Mouse (Mus musculus) granulocyte monocyte progenitor cell, adult 5-6 weeks (primary cell): ENCODE data around the gene Dlg3. TPM values are rescaled to one million over a fixed set of nuclear protein-coding genes. Genes with fewer than 3 reads are reported as not detected.

Source experiments
- ATAC-seq: replicated peaks from 2 replicates; pipeline ENCODE4 v1.8.0; 2016; ENCODE audit warnings: mild to moderate bottlenecking, moderate TSS enrichment, inconsistent platforms; ENCODE audit not compliant: poor library complexity, severe bottlenecking
- total RNA-seq, 2 experiments: library from RNA; stranded (forward) in 1 of 2; stranded (reverse) in 1 of 2; fragments of 200-712, 200-1000 nt in 1 of 2; fragments of >200 nt in 1 of 2; fragmentation: Nextera tagmentation in 1 of 2; gene quantifications; 2 replicates each; pipeline ENCODE4 v1.2.3; 2014 to 2017

The Dlg3 gene
- total RNA-seq (2014; fragmentation: Nextera tagmentation) (3.3 and 6.3 TPM in 2 replicates), total RNA-seq (2017) (2.7 and 4.1 TPM in 2 replicates)

DNA sequence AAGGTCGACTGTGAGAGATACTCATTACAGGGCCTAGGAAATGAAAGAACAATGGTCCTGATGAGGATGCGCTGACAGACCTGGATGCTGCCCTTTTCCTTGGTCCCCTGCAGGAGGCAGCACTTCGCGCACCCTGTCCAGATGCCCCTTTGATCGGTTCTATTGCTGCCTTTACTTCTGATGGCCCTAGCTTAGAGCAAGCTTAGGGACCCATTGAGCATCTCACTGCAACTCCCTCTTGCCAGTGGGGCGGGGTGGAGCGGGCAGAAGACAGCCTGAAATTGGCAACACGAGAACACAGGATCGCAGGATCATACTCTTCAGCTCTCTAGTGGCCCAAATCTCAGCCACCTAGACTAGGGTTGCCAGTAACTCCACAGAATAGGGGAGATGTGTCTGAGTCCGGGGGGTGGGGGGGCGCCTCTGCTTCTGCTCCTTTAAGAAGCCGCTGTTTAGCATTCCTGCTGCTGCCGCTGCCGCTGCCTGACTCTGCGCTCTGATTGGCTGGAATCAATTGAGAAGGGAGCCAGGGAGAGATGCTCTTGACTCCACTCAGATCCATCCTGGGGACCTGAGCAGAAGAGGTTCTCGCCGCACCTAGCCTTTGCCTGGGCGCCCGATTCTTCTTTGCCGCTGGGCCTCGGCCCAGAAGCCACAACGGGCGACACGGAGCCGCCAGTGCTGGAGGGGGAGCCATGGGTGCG, at the start of gene Dlg3:
TSS of gene Dlg3 (plus strand) at position 542 of the 704 bp plus-strand sequence.
- ATAC-seq: peak; percentile 65

DNA sequence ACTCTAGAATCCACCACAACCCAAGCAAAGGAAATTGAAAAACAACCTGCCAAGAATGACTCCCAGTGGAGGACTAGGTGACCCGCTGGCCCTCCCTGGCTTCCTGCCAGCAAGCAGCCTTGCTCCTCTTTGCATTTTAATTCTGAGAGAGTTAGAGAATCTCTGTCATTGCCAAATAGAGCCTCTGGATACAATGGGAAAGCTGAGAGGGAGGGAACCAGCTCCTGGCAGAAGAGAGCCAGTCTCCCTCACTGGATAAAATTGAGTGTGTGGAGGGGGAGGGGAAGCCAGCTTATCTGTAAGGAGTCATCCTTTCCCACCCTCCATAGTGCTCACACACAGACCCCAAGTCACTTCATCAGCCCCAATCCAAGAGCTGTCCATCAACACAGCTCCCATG, 38.6 kb upstream of the Dlg3 start:
- no peak for ATAC-seq

DNA sequence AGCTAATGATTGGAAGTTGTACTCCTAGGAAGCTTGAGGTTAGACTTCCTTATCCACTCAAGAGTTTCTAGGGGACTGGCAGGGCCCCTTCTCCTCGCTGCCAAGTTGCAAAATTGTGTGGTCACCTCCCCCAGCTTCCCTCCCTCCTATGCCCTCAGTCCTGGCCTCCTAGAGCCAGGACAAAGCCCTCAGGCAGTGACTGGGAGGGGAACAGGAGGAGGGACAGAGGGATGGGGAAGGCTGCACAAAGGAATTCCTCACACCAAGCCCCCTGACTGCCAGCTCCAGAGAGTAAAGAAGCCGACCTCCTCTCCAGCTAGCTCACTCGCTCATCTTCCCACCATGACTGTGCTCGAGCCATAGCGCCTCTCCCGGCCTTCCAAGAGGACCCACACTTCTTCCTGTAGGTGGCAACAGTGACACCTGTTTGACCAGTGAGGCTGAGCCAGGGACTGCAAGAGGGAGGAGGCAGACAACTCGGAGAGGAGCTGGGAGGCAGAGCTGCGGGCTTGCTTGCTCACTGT, 37.8 kb upstream of the Dlg3 start, which contains the start of gene Gdpd2:
TSS of gene Gdpd2 (plus strand) at position 209 of the 524 bp plus-strand sequence.
- ATAC-seq: peak; percentile 98

DNA sequence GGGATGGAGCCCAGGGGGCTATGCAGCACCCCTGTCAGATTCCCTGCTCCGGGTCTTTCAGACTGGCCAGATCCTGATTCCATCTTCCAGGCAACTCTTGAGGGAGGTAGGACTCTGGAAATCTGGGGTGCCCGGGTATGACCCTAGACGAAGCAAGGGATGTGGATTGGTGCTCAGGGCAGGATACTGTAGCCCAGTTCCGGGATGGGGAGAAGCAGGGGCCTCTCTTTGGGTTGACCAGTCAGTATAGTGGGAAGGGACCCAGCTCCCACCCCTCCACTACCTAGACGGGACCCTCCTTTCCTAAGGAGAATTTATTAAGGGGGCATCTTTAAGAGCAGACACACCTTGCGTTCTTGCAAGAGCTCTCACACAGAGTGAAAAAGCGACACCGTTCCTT, 37.3 kb upstream of the Dlg3 start:
- no peak for ATAC-seq

DNA sequence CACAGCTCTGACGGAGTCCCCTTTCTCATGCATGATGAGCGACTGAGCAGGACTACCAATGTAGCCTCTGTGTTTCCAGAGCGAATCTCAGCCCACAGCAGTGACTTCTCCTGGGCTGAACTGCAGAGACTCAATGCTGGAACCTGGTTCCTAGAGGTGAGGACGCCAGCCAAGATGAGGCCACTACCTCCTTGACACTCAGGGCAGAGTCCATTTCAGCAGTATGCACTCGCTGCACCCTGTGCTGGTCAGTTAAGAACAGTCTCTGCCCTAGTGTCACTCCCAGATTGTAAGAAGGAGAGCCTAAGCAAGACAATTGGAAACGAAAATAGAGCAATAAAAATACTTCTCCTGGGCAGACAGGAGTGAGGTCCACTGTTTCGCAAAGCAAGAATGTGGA, 33.2 kb upstream of the Dlg3 start:
- no peak for ATAC-seq

DNA sequence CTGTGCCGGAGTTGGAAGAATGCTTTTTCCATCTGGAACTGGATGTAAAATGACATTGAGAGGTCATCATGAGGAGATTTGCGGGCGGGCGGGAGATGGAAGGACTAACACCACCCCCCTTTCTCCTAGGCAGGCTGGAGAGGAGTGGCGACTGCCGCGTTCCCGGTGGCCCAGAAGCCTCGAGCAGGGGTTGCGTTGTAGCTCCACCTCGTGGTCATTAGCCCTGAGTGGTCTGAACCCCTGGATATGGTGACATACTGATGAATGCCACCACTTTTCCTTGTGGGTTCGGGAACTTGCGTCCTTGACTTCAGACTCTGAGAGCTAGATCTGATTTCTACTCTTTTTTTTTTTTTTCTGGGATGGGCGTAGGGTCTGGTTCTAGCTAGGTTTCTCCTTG, 28.6 kb upstream of the Dlg3 start:
- peak; percentile 83 for ATAC-seq

DNA sequence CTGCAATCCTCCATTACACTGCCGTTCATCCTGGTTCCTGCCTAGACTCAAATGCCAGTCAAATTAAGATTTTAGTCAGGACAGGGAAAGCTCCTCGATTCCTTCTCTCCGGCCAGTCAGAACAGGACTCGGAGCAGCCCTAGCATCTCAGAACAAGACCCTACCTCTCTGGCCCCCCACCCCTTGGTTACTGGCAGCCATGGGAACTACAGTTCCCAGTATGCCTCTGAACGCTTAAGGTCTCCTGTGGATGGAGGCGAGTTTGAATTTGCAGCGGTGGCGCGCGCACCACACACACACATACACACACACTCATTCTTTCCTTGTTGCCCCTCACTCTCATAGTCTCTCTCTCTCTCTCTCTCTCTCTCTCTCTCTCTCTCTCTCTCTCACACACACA, 28.1 kb upstream of the Dlg3 start:
- ATAC-seq: no peak

DNA sequence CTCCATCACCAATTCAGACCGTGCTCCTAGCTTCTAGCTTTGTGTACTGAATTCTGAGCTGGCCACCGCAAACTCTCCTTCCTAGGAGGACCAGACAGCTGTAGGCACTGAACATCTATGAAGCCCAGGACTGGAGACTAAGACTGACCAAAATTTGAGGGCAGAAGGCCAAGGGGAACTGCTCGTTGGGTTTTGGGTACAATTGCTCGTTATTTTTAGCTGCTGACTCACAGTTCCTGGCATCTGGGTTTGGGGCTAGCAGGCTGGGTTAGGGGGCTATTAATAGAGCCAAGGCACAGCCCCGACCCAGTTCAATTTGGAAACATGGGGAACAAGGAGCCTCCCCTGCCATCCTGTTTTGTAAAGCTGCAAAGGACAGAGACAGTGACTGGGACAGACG, 26.7 kb upstream of the Dlg3 start:
- peak; percentile 81 for ATAC-seq

DNA sequence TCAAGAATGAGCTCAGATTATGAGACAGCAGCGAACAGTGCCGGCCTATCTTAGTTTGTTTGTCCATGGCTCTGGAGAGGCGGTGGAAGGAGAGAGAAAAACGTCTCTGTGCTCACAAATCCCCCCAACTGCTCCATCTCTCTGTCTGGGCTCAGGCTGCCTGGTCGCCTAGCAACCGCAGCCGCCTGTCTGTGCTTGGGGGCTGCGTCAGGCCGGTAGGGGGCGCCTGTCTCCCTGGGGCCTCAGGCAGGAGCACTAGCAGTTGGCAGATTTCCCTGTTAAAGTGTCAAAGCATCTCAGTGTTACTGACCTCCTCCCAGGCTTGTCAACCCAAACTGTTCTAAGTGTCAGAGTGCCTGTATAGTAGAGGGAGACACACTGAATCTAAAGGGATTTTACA, 25.6 kb upstream of the Dlg3 start:
- ATAC-seq: peak; percentile 43

DNA sequence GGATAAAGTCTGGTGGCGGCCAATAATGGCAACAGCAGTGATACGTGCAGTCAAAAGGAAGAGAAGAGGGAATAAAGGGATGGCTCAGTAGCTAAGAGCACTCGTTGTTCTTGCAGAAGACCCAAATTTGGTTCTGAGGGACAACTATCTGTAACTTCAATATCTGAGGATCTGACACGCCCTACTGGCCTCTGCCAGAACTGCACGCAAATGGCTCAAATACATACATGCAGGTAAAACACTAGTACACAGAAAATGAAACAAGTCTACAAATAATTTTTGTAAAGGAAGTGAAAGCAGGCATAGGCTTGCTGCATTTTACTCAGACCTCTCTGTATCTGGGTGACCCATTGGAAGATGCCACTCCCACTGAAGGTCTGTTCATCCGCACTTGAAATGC, 1.7 kb upstream of the Dlg3 start:
- ATAC-seq: peak; percentile 52

DNA sequence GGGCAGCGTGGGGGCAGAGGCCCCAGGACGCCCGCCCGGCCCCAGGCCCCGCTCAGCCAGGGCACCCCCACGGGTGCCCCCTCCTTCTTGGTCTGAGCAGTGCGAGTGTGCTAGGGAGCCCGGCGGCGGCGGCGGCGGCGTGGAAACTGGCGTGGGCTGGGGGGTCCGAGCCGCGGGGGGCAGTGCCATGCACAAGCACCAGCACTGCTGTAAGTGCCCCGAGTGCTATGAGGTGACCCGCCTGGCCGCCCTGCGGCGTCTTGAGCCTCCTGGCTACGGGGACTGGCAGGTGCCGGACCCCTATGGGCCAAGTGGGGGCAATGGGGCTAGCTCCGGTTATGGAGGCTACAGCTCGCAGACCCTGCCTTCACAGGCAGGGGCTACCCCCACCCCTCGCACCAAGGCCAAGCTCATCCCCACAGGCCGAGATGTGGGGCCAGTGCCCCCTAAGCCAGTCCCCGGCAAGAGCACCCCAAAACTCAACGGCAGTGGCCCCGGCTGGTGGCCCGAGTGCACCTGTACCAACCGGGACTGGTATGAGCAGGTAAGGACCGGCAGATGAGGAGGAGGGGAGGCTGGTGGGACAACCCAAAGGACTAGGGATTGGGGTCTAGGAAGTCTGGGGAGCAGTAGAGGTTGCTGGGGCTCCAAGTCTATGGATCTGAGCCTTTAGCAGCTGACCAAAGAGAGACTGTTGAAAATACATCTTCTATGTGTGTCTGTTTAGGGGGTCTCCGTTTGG, 534 bp downstream of the Dlg3 start:
- 0 out of 2 replicates have a peak, but pooled peaks have one; percentile 20 for ATAC-seq

DNA sequence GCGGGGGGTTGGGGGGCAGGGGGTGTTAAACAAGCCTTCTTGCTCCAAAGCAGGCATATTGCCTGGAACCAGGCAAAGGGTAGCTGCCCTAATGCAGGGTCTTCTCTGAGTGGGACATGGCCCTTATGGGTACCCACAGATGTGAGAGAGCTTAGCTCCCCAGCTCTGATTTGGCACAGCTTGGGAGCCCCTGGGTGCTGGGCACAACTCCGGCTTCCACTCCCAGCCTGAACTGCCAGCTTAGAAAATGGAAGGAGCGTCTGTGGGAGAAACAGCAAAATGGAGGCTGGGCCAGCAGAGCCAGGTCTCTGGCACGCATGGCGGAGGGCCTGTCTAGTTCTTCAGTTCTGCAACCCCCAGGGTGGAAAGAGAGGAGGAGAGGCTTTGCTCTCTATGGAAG, 1.8 kb downstream of the Dlg3 start:
- no peak for ATAC-seq

DNA sequence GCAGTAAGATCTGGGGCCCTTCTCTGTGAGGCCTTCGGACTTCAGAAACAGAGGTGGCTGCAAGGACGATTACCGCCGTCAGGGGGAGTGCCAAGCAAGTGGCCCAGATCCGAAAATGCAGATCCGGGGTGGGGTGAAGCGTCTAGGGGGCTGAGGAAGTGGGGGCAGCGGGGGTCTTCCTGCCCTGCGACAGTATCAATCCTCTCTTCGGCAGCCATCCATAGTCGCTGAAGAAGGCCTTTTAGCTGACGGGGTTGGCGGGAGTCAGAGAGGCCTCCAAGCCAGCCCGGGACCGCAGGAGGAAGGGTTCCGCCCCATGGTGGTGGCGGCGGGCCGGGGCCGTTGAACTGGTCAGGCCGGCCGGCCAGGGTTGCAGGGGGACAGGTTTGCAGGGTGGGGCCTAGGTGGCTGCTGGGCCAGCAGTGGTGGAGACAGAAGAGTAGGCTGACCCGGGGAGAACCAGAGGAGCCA, 6.9 kb downstream of the Dlg3 start:
- peak; percentile 63 for ATAC-seq

DNA sequence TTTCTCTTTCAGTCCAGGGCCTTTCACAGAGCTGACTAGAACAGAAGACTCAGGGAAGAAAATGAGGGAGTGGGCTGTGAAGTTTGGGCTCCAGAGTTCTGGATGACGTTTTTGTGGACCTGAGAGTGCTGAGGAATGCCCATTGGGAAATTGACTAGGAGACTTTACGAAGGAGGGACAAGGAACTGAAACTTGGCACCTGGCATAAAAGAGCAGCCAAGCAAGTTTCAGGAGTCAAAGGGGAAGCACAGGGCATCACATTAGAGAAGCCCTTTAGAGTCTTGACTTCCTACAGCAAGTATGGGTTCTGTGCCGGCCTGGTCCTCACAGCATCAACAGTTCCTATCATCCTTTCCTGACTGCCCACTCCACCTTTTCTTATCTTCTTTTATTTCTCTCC, 7.9 kb downstream of the Dlg3 start:
- ATAC-seq: peak; percentile 49

DNA sequence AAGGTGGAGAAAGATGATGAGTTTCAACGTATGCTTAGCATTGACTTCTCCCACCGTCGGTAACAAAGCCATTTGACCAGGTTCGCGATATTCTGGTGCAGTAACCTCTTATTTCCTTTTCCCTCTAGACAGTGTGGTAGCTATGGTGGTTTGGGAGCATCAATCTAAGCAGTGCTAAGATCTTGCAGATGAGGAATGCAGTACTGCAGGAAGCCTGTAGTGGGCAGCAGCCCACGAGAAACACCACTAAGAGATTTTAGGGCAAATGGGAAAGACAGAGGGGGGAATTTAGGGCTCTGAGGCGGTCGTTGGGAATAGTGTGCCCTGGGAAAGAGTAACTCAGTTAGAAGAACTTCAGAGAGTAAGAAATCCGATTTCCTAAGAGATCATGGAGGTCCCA, 9.0 kb downstream of the Dlg3 start:
- peak; percentile 58 for ATAC-seq

DNA sequence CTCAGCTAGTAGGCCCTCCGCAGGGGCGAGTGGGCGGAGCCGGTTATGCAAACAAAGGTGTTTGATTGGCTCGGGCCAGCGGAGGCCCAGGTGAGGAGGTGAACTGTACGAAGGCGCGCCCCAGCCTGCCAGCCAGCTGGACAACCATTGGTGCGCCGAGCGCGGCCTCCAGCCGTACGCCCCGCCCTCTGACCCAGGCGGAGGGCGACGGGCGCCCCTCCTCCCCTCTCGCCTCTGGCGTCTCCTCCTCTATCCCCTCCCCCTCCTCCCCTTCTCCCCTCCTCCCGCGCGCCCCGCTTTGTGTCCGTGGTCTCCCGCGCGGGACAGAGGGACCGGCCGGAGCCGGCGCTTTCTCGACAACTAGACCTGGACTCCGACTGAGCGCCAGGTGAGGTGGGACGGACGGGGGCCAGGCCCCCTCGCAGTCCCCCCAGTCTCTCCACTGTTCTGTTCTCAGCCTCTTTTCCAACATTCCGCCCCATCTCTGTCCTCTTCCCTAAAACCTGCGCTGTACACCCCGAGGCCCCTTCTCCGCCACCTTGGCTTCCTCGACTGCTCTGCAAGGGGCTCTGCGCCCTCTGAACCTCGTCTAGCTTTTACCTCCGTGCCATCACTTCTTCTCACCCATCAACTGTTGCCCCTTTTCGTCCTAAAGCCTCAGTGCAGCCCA, 9.6 kb downstream of the Dlg3 start:
- peak; percentile 78 for ATAC-seq

DNA sequence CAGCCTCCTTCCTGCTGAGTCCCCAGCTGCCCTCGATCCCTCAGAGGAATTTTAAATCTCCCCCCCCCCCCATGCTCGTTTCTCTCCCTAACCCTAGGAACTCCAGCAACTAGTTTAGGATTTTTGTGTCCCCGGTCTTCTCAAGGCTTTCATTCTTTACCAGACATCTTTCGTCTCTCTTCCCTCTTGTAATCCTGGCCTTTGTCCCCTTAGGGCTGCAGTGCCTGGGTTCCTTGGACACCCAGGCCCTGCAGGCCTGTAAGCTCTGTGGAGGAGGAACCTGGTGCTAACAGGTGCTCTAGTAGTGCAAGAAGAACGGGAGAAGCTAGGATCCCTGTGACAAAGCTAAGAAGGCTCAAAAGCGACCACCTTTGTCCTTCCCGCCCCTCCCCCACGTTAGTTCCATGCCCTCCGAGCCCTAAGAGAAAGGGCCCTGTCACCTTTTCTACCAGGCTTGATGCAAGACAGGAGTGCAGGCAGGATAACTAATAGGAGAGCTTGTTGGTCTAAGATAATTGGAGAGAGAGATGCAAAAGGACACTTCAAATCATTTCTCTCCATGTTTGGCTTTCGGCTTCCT, 10.2 kb downstream of the Dlg3 start:
- ATAC-seq: no peak

DNA sequence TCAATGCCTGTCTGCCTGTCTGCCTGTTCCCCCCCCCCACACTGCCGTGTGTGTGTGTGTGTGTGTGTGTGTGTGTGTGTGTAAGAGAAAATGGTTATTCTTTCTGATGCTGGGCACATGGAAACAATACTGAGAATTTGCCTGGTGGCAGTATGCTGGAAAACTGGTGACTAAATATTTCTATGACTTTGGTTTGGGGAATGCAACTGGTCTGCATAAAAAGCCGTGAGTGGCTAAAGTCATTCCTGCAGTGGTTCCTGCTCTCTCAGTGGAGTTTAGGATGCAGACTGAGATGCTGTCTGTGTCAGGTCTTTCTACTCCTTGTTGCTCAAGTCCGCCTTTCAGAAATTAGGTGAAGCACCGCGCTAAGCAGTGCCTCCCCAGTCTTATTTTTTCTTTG, 10.9 kb downstream of the Dlg3 start:
- ATAC-seq: no peak

DNA sequence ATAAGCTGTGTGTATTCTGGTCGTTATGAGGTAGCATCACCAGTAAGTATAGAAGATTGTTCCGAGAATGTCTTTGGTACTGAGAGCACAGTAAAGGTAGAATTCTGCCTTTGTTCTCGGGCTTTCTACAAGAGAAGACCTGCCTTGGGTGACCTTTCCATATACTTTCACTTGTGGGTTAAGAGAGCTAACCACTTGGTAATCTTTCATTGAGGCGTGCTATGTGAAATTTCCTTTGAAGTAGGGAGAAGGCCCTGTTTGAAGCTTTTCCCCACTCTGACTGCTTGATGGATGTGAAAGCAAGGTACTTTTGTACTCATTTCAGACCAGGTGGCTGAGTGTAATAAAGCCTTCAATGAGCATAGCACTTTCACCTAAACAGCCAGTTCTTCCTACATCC, 21.8 kb downstream of the Dlg3 start:
- ATAC-seq: no peak

DNA sequence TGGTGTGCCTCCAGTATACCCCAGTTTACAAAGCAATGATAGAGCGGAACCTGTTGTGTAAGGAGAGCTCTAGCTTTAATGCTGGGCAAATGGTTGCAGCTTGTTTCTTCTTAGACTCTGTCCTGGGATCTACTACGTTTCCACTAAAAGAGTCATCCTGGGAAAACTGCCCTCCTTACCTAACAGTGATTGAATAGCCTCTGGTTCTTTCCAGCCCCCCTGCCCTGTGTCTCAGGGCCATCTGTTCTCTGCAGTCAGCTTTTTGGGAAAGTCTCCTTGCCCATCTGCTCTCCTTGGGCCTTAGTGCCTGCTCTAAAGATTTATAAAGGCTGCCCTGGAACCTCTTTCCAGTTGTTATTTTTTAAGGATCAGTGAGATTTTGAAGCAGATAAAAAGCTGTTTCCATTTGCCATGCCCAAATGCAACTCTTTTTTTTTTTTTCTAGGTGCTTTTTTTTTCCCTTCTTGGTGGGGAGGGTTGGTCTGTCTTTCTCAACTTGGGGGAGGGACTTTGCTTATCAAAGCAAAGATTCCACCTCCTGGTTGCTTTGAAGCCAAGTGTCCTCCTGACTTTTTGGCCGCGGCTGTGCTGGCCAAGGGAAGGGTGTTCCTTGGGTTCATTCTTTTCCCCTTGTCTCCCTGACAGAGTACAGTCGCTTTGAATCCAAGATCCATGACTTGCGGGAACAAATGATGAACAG, 28.7 kb downstream of the Dlg3 start:
- no peak for ATAC-seq
